Mouse (Mus musculus) liver, adult 2 months (tissue): ENCODE results near the gene Scgb1b30.

ENCODE experiments used
- CTCF ChIP-seq: fragments of 200-500 bp; IDR thresholded peaks from 2 replicates; pipeline ENCODE4 v1.5.1; 2011; ENCODE audit warnings: low read depth, low read length, control low read depth
- POLR2A ChIP-seq: fragments of 200-500 bp; IDR thresholded peaks from 2 replicates; pipeline ENCODE4 v1.6.1; 2011; ENCODE audit warnings: low read length, control low read depth; ENCODE audit not compliant: insufficient read depth; ENCODE audit errors: extremely low read depth

- TF ChIP-seq CTCF, result no peak
- TF ChIP-seq POLR2A, result no peak
Measured at GRCm38 (mm10) chr7:34125346-34125745, 30.1 kb downstream of the Scgb1b30 start.
